Mouse (Mus musculus): ENCODE measurements around the gene Surf4.
"Not testable (repeated sequence)": the region's sequence is repeated elsewhere in the genome, so short reads cannot be mapped to it uniquely, and the experiment has no call there.

The Surf4 gene

GRCm38 (mm10) chr2:26901834-26902400 is 31.8 kb downstream of the Surf4 start:
- no peak for DNase-seq

GRCm38 (mm10) chr2:26900731-26901130 is 33.0 kb downstream of the Surf4 start:
- no peak for DNase-seq

GRCm38 (mm10) chr2:26895898-26896297 is 37.8 kb downstream of the Surf4 start:
- no peak for DNase-seq

GRCm38 (mm10) chr2:26886170-26886569 is 47.6 kb downstream of the Surf4 start:
- not testable (repeated sequence) for DNase-seq

GRCm38 (mm10) chr2:26885541-26885940 is 48.2 kb downstream of the Surf4 start:
- not testable (repeated sequence) for DNase-seq

GRCm38 (mm10) chr2:26878571-26878970 is 55.2 kb downstream of the Surf4 start:
- no peak for DNase-seq

- DNase-seq: no peak
These were observed 63.1 kb downstream of the Surf4 start for GRCm38 (mm10) chr2:26870666-26871065.
